Mouse (Mus musculus): ENCODE measurements around the gene Cxcl9. TPM values are rescaled to one million over a fixed set of nuclear protein-coding genes. Genes with fewer than 3 reads are reported as not detected.

The Cxcl9 gene
- not detected in 2 replicates for polyA plus RNA-seq (2016; fragmentation: Nextera tagmentation; extraction: Ambion mirVana)

DNA sequence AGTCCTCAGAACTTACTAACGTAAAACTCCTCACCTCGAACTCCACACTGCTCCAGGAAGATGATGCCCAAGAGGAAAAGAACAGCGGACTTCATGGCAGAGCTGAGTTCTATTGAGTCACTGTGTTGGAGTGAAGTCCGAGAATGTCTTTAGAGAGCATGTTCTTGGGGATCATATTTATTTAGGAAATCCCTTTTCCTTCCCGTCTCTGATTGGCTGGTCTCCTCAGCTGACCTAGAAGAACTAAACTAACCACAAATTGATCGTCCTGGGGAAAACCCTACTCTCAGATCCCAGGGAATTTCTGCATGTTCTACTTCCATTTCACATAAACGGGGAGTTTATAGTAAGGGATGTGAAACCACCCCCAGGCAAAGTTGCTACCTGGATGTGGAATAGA is at the start of gene Cxcl9:
Cxcl9 (minus strand) TSS at position 151 of the 400 bp plus-strand sequence.
- no peaks in the 10 kb centered on the region for H3K36me3 ChIP-seq
- 87% methylated on average over 7 of the region's 7 CpGs for WGBS
- no peaks in the 10 kb centered on the region for H3K27me3 ChIP-seq (ENCODE audit: low read depth, poor library complexity, severe bottlenecking)

DNA sequence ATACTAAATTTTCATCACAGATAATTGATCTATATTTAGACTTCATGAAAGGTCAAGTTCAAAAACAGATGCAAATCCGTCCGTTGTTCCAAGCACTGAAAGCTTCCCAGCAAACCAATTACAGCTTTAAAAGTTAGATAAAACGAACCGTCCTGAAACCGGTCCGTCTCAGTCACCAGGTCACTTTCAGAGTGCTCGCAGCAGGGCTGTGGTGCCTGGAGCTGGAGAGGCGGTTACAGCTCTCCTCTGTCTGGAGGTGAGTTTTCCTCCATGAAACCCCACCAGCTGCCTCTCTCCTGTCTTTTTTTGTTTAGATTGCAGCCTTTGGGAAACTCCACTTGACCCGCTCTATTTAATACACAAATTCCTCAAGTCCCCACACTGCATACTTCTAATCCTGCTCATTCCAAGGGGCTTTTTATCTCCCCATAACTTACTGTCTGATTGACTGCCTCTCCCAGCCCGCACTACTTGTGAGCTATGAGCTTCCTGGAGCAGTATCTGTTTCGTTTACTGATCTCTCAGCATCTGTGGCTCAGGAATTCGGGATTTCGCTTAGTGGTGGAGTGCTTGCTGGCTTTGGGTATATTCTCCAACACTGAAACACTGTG is 49.0 kb upstream of the Cxcl9 start:
- Histone ChIP-seq H3K4me3 (no peak overlapping the region), H3K4me1 (peaks cover 6% of the 10 kb centered on the region; the same call in 1 of the 2 replicates), H3K36me3 (no peaks in the 10 kb centered on the region), H3K27me3 (ENCODE audit: low read depth, poor library complexity, severe bottlenecking) (no peaks in the 10 kb centered on the region), H3K9me3 (replicated peaks) (no peaks in the 10 kb centered on the region), H3K27ac (no peak overlapping the region)
- 50% methylated on average over 13 of the region's 13 CpGs for WGBS
- DNase-seq (ENCODE audit: low spot score): peak; percentile 28

More for the DNA sequence above, at the start of gene Cxcl9:
- no peaks in the 10 kb centered on the region for H3K4me1 ChIP-seq
- H3K27ac ChIP-seq: no peak within 1 kb of the TSS
- no peak for DNase-seq (ENCODE audit: low spot score)
- no peak within 1 kb of the TSS for H3K4me3 ChIP-seq
- H3K9me3 ChIP-seq (replicated peaks): no peaks in the 10 kb centered on the region

DNA sequence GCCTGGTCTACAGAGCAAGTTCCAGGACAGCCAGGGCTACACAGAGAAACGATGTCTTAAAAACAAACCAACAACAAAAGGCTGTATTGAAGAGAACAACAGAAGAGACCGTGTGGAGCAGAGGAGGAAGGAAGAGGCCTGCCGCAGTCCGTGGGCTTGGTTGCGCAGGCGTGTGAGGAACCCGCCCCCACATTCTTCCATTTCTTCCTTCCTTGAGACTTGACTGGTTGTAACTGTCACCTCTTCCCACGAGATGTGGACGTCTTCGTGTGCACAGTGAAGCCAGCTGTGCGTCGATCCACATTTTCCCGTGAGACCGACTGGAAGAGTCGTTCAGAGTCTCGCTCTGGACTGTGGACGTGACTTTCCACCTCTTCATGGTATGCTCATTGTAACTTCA is 47.5 kb upstream of the Cxcl9 start:
- WGBS: 90% methylated on average over 17 of the region's 17 CpGs
- Histone ChIP-seq H3K4me3 (no peak overlapping the region), H3K27ac (no peak overlapping the region), H3K9me3 (replicated peaks) (no peaks in the 10 kb centered on the region), H3K4me1 (peaks cover 11% of the 10 kb centered on the region; the same call in 1 of the 2 replicates), H3K36me3 (no peaks in the 10 kb centered on the region), H3K27me3 (ENCODE audit: low read depth, poor library complexity, severe bottlenecking) (no peaks in the 10 kb centered on the region)
- no peak for DNase-seq (ENCODE audit: low spot score)

DNA sequence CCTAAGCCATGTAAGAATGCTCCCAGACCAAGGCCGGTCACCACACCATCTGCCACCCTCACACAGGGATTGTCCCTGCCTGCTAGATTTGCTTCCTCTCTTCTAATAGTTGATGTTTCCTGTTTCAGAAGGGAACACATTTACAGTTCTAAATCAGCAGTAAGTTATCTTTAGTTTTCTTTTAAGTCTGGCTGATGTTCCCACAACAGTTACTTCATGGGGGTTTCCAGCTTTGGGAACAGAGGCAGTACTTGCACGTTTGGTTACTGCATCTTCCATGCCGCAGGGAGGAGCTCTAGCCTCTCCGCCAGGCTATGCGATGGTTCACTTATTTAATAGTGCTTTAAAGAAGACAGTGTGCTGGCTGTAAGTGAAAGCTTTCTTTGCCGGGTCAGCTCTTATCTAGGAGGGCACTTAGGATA is 46.9 kb upstream of the Cxcl9 start:
- WGBS: 60% methylated on average over 6 of the region's 6 CpGs

DNA sequence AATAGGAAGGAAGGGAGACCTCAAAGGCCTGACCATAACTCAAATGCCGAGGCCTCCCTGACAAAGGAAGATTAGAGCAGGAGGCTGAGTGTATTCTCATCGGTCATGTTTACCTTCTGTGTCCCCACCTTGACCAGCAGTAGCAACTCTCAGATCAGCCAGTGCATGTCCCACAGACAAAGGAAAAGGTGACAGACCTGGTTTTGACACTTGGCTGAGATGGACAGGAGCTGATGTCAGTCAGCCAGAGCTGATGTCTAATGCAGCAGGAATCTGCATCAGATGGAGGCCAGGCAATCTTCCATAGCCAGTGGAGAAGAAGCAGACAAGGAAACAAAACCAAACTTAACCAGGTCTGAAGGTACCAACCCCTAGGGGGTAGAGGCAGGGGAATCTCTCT is 44.7 kb upstream of the Cxcl9 start:
- DNase-seq (ENCODE audit: low spot score): no peak
- Histone ChIP-seq H3K9me3 (replicated peaks) (no peaks in the 10 kb centered on the region), H3K36me3 (no peaks in the 10 kb centered on the region), H3K4me1 (peaks cover 14% of the 10 kb centered on the region; the same call in 1 of the 2 replicates), H3K27ac (no peak overlapping the region), H3K27me3 (ENCODE audit: low read depth, poor library complexity, severe bottlenecking) (no peaks in the 10 kb centered on the region), H3K4me3 (no peak overlapping the region)
- 64% methylated on average over 2 of the region's 2 CpGs for WGBS

More for the DNA sequence above, 46.9 kb upstream of the Cxcl9 start:
- H3K27ac ChIP-seq: no peak overlapping the region
- no peaks in the 10 kb centered on the region for H3K27me3 ChIP-seq (ENCODE audit: low read depth, poor library complexity, severe bottlenecking)
- peaks cover 11% of the 10 kb centered on the region; the same call in 1 of the 2 replicates for H3K4me1 ChIP-seq
- no peaks in the 10 kb centered on the region for H3K36me3 ChIP-seq
- H3K4me3 ChIP-seq: no peak overlapping the region
- peak; percentile 27 for DNase-seq (ENCODE audit: low spot score)
- no peaks in the 10 kb centered on the region for H3K9me3 ChIP-seq (replicated peaks)

DNA sequence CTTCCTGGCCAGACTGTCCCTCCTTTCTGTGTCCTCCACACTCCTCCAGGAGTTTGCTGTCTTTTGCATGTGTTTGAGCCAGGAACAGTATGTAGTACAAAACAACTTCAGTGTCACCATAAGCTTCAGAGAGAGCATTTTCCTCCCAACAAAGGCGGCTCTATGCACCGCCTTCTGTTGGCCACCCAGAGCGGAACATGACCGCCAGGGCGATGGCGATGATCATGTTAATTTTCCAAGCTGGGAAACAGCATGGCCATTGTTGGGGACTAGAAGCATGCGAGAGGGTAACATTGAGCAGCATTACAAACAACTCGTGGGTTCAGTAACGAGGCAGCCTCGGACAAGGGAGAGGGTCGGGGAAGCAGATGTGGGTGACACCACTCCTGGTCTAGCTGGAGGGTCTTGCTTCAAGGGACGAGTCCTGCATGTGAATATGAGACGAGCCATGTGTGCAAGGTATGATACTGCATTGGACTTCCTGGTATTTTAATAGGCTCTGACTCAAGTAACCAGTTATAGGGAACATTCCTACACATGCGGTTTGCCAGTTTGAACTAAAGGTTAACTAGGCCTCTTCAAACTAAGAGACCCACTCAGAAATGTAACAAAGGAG is 43.6 kb upstream of the Cxcl9 start:
- no peak overlapping the region for H3K27ac ChIP-seq
- no peaks in the 10 kb centered on the region for H3K27me3 ChIP-seq (ENCODE audit: low read depth, poor library complexity, severe bottlenecking)
- H3K4me3 ChIP-seq: no peak overlapping the region
- no peak for DNase-seq (ENCODE audit: low spot score)
- no peaks in the 10 kb centered on the region for H3K36me3 ChIP-seq
- WGBS: 87% methylated on average over 14 of the region's 14 CpGs
- H3K9me3 ChIP-seq (replicated peaks): no peaks in the 10 kb centered on the region
- 0 out of 2 replicates have a peak, but pooled peaks cover 14% of the 10 kb centered on the region for H3K4me1 ChIP-seq

DNA sequence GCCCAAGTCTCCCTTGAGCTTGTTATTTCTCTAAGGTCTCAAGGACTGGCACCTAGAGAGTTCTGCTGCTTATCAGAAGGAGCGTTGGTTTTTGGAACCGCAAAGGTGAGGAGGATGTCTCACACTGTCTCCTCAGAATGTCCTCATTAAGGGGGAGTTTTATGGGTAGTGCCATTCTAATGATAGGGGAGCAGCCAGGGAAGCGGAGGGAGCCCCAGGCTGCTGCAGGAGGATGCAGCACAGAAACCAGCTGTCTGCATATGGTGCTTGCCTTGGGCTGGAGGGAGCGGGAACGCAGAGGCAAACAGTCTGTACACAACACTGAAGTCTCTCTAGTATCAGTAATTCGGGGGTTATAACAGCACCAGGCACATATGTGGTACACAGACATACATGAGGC is 43.0 kb upstream of the Cxcl9 start:
- 0 out of 2 replicates have a peak, but pooled peaks cover 12% of the 10 kb centered on the region for H3K4me1 ChIP-seq
- no peak for DNase-seq (ENCODE audit: low spot score)
- no peaks in the 10 kb centered on the region for H3K36me3 ChIP-seq
- no peak overlapping the region for H3K4me3 ChIP-seq
- 79% methylated on average over 6 of the region's 6 CpGs for WGBS
- H3K27me3 ChIP-seq (ENCODE audit: low read depth, poor library complexity, severe bottlenecking): no peaks in the 10 kb centered on the region
- H3K27ac ChIP-seq: no peak overlapping the region
- H3K9me3 ChIP-seq (replicated peaks): no peaks in the 10 kb centered on the region

DNA sequence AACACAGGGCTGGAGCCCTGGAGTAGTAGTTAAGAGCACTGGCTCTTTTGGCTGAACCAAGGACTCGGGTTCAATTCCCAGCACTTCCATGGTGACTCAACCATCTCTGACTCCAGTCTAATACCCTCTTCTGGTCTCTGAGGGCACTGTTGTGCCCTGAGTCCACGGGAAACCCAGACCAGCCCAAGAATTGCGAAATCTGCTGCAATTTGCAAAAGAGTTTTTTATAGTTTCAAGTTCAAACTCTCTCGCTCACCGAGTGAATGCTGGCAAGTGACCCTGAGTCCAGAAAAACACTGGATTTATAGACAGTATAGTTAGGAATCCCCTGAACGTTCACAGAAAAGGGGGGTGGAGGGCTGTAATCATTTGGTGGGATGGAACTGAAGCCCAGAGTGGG is 42.5 kb upstream of the Cxcl9 start:
- no peak for DNase-seq (ENCODE audit: low spot score)
- 85% methylated on average over 6 of the region's 6 CpGs for WGBS
- Histone ChIP-seq H3K27me3 (ENCODE audit: low read depth, poor library complexity, severe bottlenecking) (no peaks in the 10 kb centered on the region), H3K27ac (no peak overlapping the region), H3K9me3 (replicated peaks) (no peaks in the 10 kb centered on the region), H3K4me1 (0 out of 2 replicates have a peak, but pooled peaks cover 12% of the 10 kb centered on the region), H3K36me3 (no peaks in the 10 kb centered on the region), H3K4me3 (no peak overlapping the region)

DNA sequence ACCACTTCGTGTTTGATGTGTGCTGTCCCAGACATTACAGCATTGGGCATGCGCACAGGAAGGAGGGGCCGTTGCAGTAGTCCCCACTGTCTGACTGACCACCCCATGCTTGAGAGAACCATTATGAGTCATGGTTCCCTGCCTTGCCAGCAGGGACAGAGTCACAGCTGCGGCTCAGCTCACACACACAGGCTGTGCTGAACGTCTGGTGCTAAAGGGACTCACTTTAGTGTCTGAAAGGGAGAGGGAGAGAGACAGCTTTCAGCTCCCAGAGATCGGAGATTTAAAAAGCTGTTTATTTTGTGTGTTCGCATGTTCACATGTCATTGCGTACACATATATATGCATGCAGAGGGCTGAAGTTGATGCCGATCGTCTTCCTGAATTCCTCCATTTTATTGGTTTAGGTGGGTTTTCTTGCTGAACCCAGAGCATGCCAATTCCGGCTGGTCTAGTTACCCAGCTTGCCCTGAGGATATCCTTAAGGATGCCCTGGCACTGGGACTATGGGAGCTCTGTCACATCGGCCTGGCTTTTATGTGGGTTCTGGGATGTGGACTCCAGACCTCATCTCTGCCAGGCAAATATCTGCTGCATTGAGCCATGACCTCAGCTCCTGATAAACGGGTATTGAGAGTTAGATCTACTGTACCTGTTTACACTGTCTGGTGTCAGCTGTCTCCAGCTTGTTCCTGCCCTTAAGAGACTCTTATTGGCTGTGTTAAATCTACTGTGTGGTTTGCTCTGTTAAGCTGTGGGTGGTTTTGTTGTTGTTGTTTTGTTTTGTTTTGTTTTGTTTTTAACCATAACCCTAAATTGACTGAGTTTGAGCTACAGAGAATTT is 41.5 kb upstream of the Cxcl9 start:
- WGBS: 79% methylated on average over 13 of the region's 13 CpGs
- no peak for DNase-seq (ENCODE audit: low spot score)
- no peak overlapping the region for H3K27ac ChIP-seq

DNA sequence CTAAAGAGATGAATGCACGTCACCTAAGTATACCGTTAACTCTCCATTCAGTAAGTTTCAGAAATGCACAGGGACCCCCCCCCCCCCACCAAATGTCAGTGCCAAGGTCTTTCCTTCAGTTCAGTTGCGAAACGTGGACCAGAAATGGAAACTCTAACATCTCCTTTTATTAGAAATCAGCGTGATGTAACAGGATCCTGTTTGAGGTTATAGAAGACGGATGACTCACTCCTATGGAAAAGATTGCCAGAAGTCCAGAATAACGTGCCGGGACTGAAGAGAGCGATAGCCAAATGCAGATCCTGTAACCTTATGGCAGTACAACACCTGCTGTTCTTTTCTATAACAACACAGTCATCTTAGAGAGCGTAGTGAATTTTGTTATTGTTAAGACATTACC is 40.5 kb upstream of the Cxcl9 start:
- DNase-seq (ENCODE audit: low spot score): no peak
- H3K27me3 ChIP-seq (ENCODE audit: low read depth, poor library complexity, severe bottlenecking): no peaks in the 10 kb centered on the region
- WGBS: 90% methylated on average over 10 of the region's 10 CpGs
- H3K36me3 ChIP-seq: no peaks in the 10 kb centered on the region
- H3K9me3 ChIP-seq (replicated peaks): no peaks in the 10 kb centered on the region
- H3K4me1 ChIP-seq: 0 out of 2 replicates have a peak, but pooled peaks cover 12% of the 10 kb centered on the region
- H3K27ac ChIP-seq: no peak overlapping the region
- no peak overlapping the region for H3K4me3 ChIP-seq

More for the DNA sequence above, 41.5 kb upstream of the Cxcl9 start:
- Histone ChIP-seq H3K36me3 (no peaks in the 10 kb centered on the region), H3K27me3 (ENCODE audit: low read depth, poor library complexity, severe bottlenecking) (no peaks in the 10 kb centered on the region), H3K9me3 (replicated peaks) (no peaks in the 10 kb centered on the region), H3K4me1 (0 out of 2 replicates have a peak, but pooled peaks cover 12% of the 10 kb centered on the region), H3K4me3 (no peak overlapping the region)

DNA sequence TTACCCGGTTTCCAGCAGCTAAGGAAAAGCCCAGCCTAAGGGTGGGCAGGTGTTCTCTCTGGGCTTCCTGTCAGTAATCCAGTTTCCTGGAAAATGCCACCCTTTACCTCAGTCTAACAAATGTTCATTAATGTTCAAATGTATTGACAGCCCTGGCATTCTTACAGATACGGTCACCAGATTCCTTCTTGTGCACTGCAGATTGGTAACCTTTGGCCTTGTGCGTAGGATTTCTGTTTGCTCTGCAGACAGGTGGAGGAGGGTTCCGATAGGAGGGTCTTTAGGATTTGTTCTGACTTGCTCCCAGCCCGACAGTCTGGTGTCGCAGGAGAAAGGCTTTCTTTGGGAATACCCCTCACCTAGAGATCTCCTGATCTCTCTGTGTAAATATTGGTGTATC is 38.7 kb upstream of the Cxcl9 start:
- Histone ChIP-seq H3K4me3 (no peak overlapping the region), H3K4me1 (peaks cover 14% of the 10 kb centered on the region; the same call in 1 of the 2 replicates), H3K27ac (no peak overlapping the region), H3K27me3 (ENCODE audit: low read depth, poor library complexity, severe bottlenecking) (no peaks in the 10 kb centered on the region), H3K9me3 (replicated peaks) (no peaks in the 10 kb centered on the region), H3K36me3 (no peaks in the 10 kb centered on the region)
- no peak for DNase-seq (ENCODE audit: low spot score)
- WGBS: 74% methylated on average over 6 of the region's 6 CpGs

DNA sequence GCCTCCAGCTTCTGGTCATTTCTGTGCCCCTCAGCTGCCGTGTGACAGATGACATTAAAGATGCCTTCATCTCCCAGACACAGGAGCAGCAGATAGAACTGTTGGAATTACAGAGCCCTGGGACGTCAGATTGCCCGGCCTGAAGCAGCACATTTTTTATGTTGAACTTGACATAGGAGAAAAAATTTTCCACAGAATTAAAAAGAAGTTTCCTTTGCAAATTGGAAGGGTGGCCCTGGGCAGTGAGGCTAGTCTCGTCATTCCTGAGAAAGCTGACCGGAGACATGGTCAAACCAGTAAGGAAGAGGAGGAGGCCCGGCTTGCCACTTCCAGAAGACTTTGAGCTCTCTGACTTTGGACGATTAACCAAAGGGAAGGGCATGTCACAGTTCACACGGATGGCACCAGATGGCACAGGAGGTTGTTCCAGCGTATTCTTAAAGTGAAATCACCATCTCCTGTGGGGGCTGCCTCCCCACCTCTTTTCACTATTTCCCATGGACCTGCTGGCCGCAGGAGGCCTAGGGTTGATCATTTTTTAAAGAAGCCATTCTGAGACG is 37.3 kb upstream of the Cxcl9 start:
- Histone ChIP-seq H3K9me3 (replicated peaks) (no peaks in the 10 kb centered on the region), H3K4me1 (peaks cover 7% of the 10 kb centered on the region; the same call in 1 of the 2 replicates), H3K27me3 (ENCODE audit: low read depth, poor library complexity, severe bottlenecking) (no peaks in the 10 kb centered on the region), H3K36me3 (no peaks in the 10 kb centered on the region), H3K27ac (no peak overlapping the region), H3K4me3 (no peak overlapping the region)
- WGBS: 79% methylated on average over 11 of the region's 11 CpGs
- DNase-seq (ENCODE audit: low spot score): no peak
